Mouse (Mus musculus) stomach, postnatal 0 days (tissue): ENCODE measurements around the gene Mylk4.

Experiments used
- CTCF ChIP-seq: IDR thresholded peaks from 2 replicates; pipeline ENCODE4 v1.5.1; 2016; ENCODE audit warnings: antibody characterized with exemption, low read depth, mild to moderate bottlenecking, moderate library complexity
- EP300 ChIP-seq: optimal IDR thresholded peaks from 2 replicates; pipeline ENCODE3; 2016; ENCODE audit warnings: antibody characterized with exemption

DNA sequence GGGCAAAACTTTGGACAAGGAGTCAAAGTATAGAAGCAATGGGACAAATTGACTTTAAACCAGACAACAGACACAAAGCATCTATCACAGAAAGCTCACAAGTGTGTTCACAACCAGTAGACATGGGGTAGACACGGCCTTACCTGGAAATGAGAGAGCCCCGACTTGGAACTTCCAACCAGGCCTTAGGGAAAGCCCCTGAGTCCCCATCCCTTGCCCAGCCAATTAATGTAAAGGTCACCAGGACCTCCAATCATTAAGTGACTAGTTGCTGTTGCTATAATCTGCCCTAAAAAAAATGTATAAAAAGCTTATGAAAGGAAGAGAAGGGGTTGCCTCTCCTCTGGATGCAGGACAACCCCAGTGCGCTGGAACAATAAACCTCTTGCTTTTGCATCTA, 93.5 kb downstream of the Mylk4 start:
- TF ChIP-seq CTCF = no peak
- TF ChIP-seq EP300 = no peak
